Mouse (Mus musculus): ENCODE data around the gene Irx6. TPM values are rescaled to one million over a fixed set of nuclear protein-coding genes. Genes with fewer than 3 reads are reported as not detected.
A peak's percentile ranks its signal among the peaks of the same experiment; 100 is the strongest.

Gene Irx6
- total RNA-seq, 1 experiment from 2014 or later = not detected

GRCm38 (mm10) chr8:92721936-92722321 is 47.8 kb downstream of the Irx6 start:
- no peak for DNase-seq

GRCm38 (mm10) chr8:92723320-92723719 is 49.2 kb downstream of the Irx6 start:
- peak; percentile 8 for DNase-seq

- DNase-seq = no peak
Observed at GRCm38 (mm10) chr8:92723947-92724346, 49.9 kb downstream of the Irx6 start.

- no peak for DNase-seq
Observed at GRCm38 (mm10) chr8:92724359-92724758, 50.3 kb downstream of the Irx6 start.

Other genes with a start within 250 kb of the Irx6 start
- 16.8 TPM in 2 replicates for gene Mmp2, start 153.0 kb downstream of the Irx6 start, total RNA-seq (2021)
- 1.4 and 2.3 TPM in 2 replicates for gene Lpcat2, start 181.1 kb downstream of the Irx6 start, total RNA-seq (2021)
- 0.95 TPM in 1 of 2 replicates, not detected in the other for gene Capns2, start 227.1 kb downstream of the Irx6 start, total RNA-seq (2021)